Mouse (Mus musculus) lung, adult 2 months (tissue): ENCODE data around the gene Xrcc4.

Experiments used
- CTCF ChIP-seq: fragments of 200-500 bp; IDR thresholded peaks from 2 replicates; pipeline ENCODE4 v1.5.1; 2011; ENCODE audit warnings: mild to moderate bottlenecking, low read length, control low read depth; ENCODE audit not compliant: insufficient read depth
- POLR2A ChIP-seq: fragments of 200-500 bp; IDR thresholded peaks from 2 replicates; pipeline ENCODE4 v1.6.1; 2011; ENCODE audit warnings: low read depth, mild to moderate bottlenecking, control low read depth, low read length, borderline replicate concordance; ENCODE audit errors: extremely low read depth

DNA sequence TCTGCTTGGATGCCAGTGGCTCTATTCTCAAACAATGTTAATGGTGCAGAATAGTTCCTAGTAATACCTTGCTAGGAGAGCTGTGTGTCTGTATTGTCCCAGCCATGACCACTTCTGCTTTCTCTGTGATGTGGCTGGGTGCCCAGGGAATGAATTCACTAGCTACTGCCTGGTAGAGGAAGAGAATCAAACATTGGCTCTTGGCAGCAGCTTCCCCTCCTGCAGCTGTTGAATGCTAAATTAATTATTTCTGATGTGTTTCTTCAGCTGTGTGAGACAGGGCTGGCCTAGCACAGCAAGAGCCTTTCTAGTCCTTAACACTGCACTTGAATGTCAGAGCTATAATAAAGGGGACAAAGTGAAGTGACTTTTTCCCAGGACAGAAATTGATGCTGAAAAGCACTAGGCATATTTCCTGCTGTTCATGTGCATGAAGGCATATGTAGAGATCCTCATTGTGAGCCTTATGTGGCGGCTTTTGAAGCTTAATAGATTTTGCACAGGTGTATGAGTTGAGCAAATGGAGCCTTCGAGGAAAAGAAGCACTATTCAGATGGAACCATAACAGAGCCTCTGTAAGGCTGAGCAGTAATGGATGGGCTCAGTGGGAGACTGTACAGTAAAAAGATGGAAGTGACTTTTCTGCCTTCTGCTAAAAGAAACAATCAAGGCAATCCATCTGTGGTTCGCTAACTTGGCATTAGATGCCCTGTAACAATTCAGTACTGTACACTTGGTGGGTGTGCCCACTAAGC, 46.9 kb upstream of the Xrcc4 start:
- no peak for TF ChIP-seq POLR2A
- TF ChIP-seq CTCF: no peak
